Mouse (Mus musculus): Measurements from ENCODE around the gene Crim1. TPM values are rescaled to one million over a fixed set of nuclear protein-coding genes. Genes with fewer than 3 reads are reported as not detected.

Crim1 gene
- polyA plus RNA-seq, 1 experiment from 2014 or later, result 0.63 TPM

DNA sequence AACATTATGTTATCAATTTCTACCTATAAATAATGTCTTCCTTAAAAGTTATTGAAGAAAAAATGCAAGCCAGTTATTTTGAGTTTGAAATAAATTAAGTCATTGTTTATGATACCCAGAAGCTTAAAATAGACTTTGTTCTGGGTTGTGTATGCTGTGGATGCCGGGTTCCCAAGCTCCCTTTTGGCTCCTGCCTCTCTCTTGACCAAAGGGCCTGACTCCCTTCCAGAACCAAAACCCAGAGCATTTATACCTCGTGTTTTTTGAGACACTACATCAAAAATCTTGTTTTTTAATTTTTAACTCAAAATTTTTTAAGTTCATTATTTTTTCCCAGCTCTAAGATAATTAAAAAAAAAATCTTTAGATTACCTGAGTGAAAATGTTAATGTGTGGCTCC, 87.3 kb downstream of the Crim1 start:
- Histone ChIP-seq H3K27me3 (no peaks in the 10 kb centered on the region), H3K9me3 (replicated peaks) (no peaks in the 10 kb centered on the region), H3K4me2 (no peak overlapping the region), H3K4me1 (replicated peaks) (peaks cover 28% of the 10 kb centered on the region), H3K4me3 (replicated peaks) (no peak overlapping the region), H3K27ac (replicated peaks) (no peak overlapping the region), H3K36me3 (replicated peaks) (no peaks in the 10 kb centered on the region), H3K9ac (no peak overlapping the region)
- no peak for ATAC-seq (ENCODE audit: insufficient read depth)
- WGBS (ENCODE audit: insufficient replicate concordance), result 61% methylated on average over 2 of the region's 2 CpGs

- peaks cover 40% of the 10 kb centered on the region for H3K4me1 ChIP-seq (replicated peaks)
- H3K4me3 ChIP-seq (replicated peaks), result no peak overlapping the region
- WGBS (ENCODE audit: insufficient replicate concordance), result 60% methylated on average over 6 of the region's 6 CpGs
- peak overlapping the region; percentile 73 for H3K27ac ChIP-seq (replicated peaks)
- ATAC-seq (ENCODE audit: insufficient read depth), result peak; percentile 87
- peak overlapping the region; percentile 43 for H3K4me2 ChIP-seq
- no peaks in the 10 kb centered on the region for H3K27me3 ChIP-seq
- no peak overlapping the region for H3K9ac ChIP-seq
- H3K36me3 ChIP-seq (replicated peaks), result no peaks in the 10 kb centered on the region
- no peaks in the 10 kb centered on the region for H3K9me3 ChIP-seq (replicated peaks)
These were observed 90.3 kb downstream of the Crim1 start for GRCm38 (mm10) chr17:78290153-78290876.

DNA sequence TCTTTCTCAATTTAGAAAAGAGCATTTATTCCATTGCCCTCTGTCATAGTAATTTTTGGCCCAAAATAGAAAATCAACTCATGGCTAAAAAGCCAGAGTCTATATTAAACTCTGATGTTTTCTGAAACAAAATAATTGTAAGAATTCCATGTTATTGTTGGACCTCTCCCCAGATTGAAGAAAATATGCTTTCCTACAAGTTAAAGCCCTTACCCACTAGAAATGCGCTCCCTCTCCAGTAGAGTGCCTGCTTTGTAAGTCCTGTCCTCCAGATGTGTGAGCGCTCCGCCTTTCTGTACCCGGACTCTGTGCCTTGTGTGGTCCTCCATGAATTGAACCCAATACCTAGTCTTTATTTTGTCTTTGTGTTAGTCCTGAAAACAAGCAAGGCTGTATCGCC, 91.0 kb downstream of the Crim1 start:
- WGBS (ENCODE audit: insufficient replicate concordance), result 91% methylated on average over 5 of the region's 5 CpGs

GRCm38 (mm10) chr17:78292301-78292700, 92.3 kb downstream of the Crim1 start:
- no peak overlapping the region for H3K4me2 ChIP-seq
- no peaks in the 10 kb centered on the region for H3K27me3 ChIP-seq
- H3K27ac ChIP-seq (replicated peaks), result no peak overlapping the region
- H3K4me3 ChIP-seq (replicated peaks), result no peak overlapping the region
- ATAC-seq (ENCODE audit: insufficient read depth), result no peak
- H3K4me1 ChIP-seq (replicated peaks), result peaks cover 46% of the 10 kb centered on the region
- no peak overlapping the region for H3K9ac ChIP-seq
- WGBS (ENCODE audit: insufficient replicate concordance), result 80% methylated on average over 7 of the region's 7 CpGs
- H3K36me3 ChIP-seq (replicated peaks), result no peaks in the 10 kb centered on the region
- H3K9me3 ChIP-seq (replicated peaks), result no peaks in the 10 kb centered on the region

More for the DNA sequence above, 91.0 kb downstream of the Crim1 start:
- Histone ChIP-seq H3K9ac (no peak overlapping the region), H3K27me3 (no peaks in the 10 kb centered on the region), H3K4me3 (replicated peaks) (no peak overlapping the region), H3K27ac (replicated peaks) (no peak overlapping the region), H3K36me3 (replicated peaks) (no peaks in the 10 kb centered on the region), H3K4me1 (replicated peaks) (peaks cover 45% of the 10 kb centered on the region), H3K9me3 (replicated peaks) (no peaks in the 10 kb centered on the region), H3K4me2 (no peak overlapping the region)
- ATAC-seq (ENCODE audit: insufficient read depth), result no peak

DNA sequence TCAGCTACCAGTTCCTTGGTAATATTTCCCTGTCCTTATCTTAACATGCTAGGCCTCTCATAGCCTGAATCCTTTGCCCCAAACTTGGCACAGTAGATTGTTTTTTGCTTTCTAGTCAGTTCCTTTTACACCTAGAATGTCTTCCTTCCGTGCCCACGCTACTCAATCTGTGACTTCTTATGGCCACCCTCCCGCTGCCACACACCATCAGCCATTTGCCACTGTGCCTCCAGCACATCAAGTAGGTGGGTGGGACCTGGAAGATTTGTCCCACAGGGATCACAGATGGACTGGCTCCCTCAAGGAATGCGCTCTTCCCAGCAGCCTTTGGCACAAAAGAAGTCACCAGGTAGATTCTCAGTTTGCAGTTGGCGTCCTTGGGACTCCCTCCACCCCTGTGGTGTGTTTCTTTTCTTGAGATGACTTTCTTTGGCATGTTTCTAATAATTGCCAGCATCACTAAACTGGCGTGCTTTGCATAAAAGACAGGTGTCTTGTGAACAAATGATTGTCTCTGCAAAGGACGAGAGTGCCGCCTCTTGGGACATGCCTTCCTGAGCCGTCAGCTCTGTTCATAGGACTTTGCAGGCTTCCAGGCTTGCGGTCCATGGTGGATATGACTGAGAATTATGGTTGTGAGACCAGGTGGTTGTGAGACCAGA, 92.9 kb downstream of the Crim1 start:
- 79% methylated on average over 10 of the region's 10 CpGs for WGBS (ENCODE audit: insufficient replicate concordance)
- Histone ChIP-seq H3K4me2 (no peak overlapping the region), H3K36me3 (replicated peaks) (no peaks in the 10 kb centered on the region), H3K27ac (replicated peaks) (no peak overlapping the region), H3K9me3 (replicated peaks) (no peaks in the 10 kb centered on the region), H3K4me1 (replicated peaks) (peaks cover 47% of the 10 kb centered on the region), H3K9ac (no peak overlapping the region), H3K27me3 (no peaks in the 10 kb centered on the region), H3K4me3 (replicated peaks) (no peak overlapping the region)
- no peak for ATAC-seq (ENCODE audit: insufficient read depth)

- no peak for ATAC-seq (ENCODE audit: insufficient read depth)
- Histone ChIP-seq H3K4me2 (no peak overlapping the region), H3K9ac (no peak overlapping the region), H3K9me3 (replicated peaks) (no peaks in the 10 kb centered on the region), H3K36me3 (replicated peaks) (no peaks in the 10 kb centered on the region), H3K4me1 (replicated peaks) (peaks cover 41% of the 10 kb centered on the region), H3K27me3 (no peaks in the 10 kb centered on the region), H3K4me3 (replicated peaks) (no peak overlapping the region), H3K27ac (replicated peaks) (no peak overlapping the region)
- WGBS (ENCODE audit: insufficient replicate concordance), result 74% methylated on average over 7 of the region's 7 CpGs
These were observed 95.9 kb downstream of the Crim1 start for GRCm38 (mm10) chr17:78295979-78296378.

GRCm38 (mm10) chr17:78298140-78298539, 98.1 kb downstream of the Crim1 start:
- Histone ChIP-seq H3K27me3 (no peaks in the 10 kb centered on the region), H3K27ac (replicated peaks) (no peak overlapping the region), H3K4me2 (no peak overlapping the region), H3K4me3 (replicated peaks) (no peak overlapping the region), H3K9ac (no peak overlapping the region), H3K36me3 (replicated peaks) (no peaks in the 10 kb centered on the region), H3K9me3 (replicated peaks) (no peaks in the 10 kb centered on the region), H3K4me1 (replicated peaks) (peaks cover 40% of the 10 kb centered on the region)
- 59% methylated on average over 5 of the region's 5 CpGs for WGBS (ENCODE audit: insufficient replicate concordance)
- ATAC-seq (ENCODE audit: insufficient read depth), result no peak

DNA sequence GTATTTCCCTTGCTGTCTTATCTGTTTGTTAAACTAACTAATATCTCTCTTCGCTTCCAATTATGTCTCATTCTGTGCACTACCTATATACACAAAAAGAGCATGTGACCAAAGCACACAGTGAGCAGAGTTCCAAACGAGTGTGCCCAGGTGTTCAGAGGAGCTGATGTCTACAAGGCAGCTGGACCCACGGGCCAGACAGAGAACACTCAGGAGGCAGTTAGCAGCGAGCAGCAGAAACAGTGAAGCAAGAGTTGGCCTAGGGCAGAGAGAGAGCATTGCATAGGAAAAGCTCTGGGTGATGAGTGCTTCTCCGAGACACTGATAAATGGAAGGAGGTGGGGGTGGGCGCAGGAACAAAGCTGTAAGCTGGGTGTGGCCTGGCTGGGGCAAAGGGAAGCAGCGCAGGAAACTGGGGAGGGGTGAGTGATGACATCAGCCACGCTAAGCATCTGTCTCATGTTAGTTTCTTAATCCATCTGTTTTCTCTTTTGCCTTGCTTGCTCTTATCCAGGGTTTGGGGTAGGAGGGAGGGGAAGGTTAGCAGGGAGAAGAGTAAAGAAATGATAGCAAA, 99.0 kb downstream of the Crim1 start:
- no peak overlapping the region for H3K9ac ChIP-seq
- H3K36me3 ChIP-seq (replicated peaks), result no peaks in the 10 kb centered on the region
- no peaks in the 10 kb centered on the region for H3K27me3 ChIP-seq
- H3K27ac ChIP-seq (replicated peaks), result no peak overlapping the region
- ATAC-seq (ENCODE audit: insufficient read depth), result no peak
- peaks cover 48% of the 10 kb centered on the region for H3K4me1 ChIP-seq (replicated peaks)
- no peak overlapping the region for H3K4me2 ChIP-seq
- WGBS (ENCODE audit: insufficient replicate concordance), result 19% methylated on average over 8 of the region's 8 CpGs
- H3K9me3 ChIP-seq (replicated peaks), result no peaks in the 10 kb centered on the region
- no peak overlapping the region for H3K4me3 ChIP-seq (replicated peaks)

- Histone ChIP-seq H3K27ac (replicated peaks) (peak overlapping the region; percentile 57; the same call in 1 of the 2 replicates), H3K4me2 (peak overlapping the region; percentile 11; the same call in 1 of the 2 replicates), H3K27me3 (no peaks in the 10 kb centered on the region), H3K9ac (no peak overlapping the region), H3K36me3 (replicated peaks) (no peaks in the 10 kb centered on the region), H3K4me3 (replicated peaks) (no peak overlapping the region), H3K4me1 (replicated peaks) (peaks cover 33% of the 10 kb centered on the region), H3K9me3 (replicated peaks) (no peaks in the 10 kb centered on the region)
- ATAC-seq (ENCODE audit: insufficient read depth), result peak; percentile 88
- 26% methylated on average over 2 of the region's 2 CpGs for WGBS (ENCODE audit: insufficient replicate concordance)
These were observed 103.0 kb downstream of the Crim1 start for GRCm38 (mm10) chr17:78303053-78303452.

DNA sequence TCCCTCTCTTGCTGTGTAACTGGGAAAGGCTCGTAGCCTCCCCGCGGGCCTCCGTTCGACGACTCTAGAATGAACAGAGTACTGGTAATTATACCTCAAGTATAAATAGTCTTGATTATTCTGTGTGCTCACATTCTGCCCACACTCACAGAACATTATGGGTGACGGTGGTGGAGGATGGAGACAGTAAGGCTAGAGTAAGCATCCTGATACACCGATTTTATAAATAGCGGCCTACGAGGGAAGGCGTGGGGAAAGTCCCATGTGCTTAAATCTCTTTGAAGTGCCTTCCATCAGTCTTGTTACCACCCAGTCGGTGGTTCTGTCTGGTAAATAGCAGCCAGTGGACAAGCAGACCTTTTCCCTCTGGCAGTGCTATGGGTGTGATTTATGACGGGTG, 104.0 kb downstream of the Crim1 start:
- Histone ChIP-seq H3K36me3 (replicated peaks) (no peaks in the 10 kb centered on the region), H3K27ac (replicated peaks) (no peak overlapping the region), H3K9me3 (replicated peaks) (no peaks in the 10 kb centered on the region), H3K9ac (no peak overlapping the region), H3K4me1 (replicated peaks) (peaks cover 23% of the 10 kb centered on the region), H3K4me3 (replicated peaks) (no peak overlapping the region), H3K27me3 (no peaks in the 10 kb centered on the region), H3K4me2 (no peak overlapping the region)
- 89% methylated on average over 13 of the region's 13 CpGs for WGBS (ENCODE audit: insufficient replicate concordance)
- no peak for ATAC-seq (ENCODE audit: insufficient read depth)

- H3K9ac ChIP-seq, result no peak overlapping the region
- H3K4me3 ChIP-seq (replicated peaks), result no peak overlapping the region
- 75% methylated on average over 9 of the region's 9 CpGs for WGBS (ENCODE audit: insufficient replicate concordance)
- no peaks in the 10 kb centered on the region for H3K36me3 ChIP-seq (replicated peaks)
- no peak overlapping the region for H3K4me2 ChIP-seq
- H3K27me3 ChIP-seq, result no peaks in the 10 kb centered on the region
- H3K4me1 ChIP-seq (replicated peaks), result peaks cover 18% of the 10 kb centered on the region
- no peaks in the 10 kb centered on the region for H3K9me3 ChIP-seq (replicated peaks)
- H3K27ac ChIP-seq (replicated peaks), result no peak overlapping the region
- no peak for ATAC-seq (ENCODE audit: insufficient read depth)
These were observed 106.4 kb downstream of the Crim1 start for GRCm38 (mm10) chr17:78306434-78306833.
